Comparison of ENCODE assay signal across 8 mouse cellular contexts in genomic region chr17:84189127-84189854, GRCm38 (mm10). TPM values are rescaled to one million over a fixed set of nuclear protein-coding genes. Genes with fewer than 3 reads are reported as not detected.
DNase-seq lines count a peak whose midpoint lies in the region; ATAC-seq and TF ChIP-seq lines count a peak whose summit lies in the region.

No protein-coding gene starts in this region.

- H3K27ac ChIP-seq in forebrain, embryonic 16.5 days (ENCODE audit: low read length): peak overlapping the region; percentile 80
- peak overlapping the region; percentile 78; the same call in 1 of the 2 replicates for H3K27ac ChIP-seq in midbrain, embryonic 16.5 days (ENCODE audit: low read length)

- ATAC-seq in G1E (ENCODE audit: extremely low read depth, insufficient number of reproducible peaks, low FRiP score, poor library complexity, severe bottlenecking): no peak
- ATAC-seq in forebrain, embryonic 16.5 days: no peak
- ATAC-seq in midbrain, embryonic 16.5 days: no peak

- DNase-seq in kidney, adult 11 months: peak; percentile 59
- DNase-seq in kidney, adult 18-20 months: no peak
- no peak for DNase-seq in G1E (ENCODE audit: low spot score)
- DNase-seq in kidney, adult 9 months: peak; percentile 60
- no peak for DNase-seq in cerebellum, adult 8-10 months
- DNase-seq in left cerebral cortex, adult 18-20 months (ENCODE audit: low spot score in 2 of 2): no peak

- peaks cover 34% of the 10 kb centered on the region for H3K4me1 ChIP-seq in G1E (ENCODE audit: insufficient read depth, low read depth, low read length)
- peaks cover 20% of the 10 kb centered on the region for H3K4me1 ChIP-seq in forebrain, embryonic 16.5 days (replicated peaks; ENCODE audit: control insufficient read depth, insufficient read depth, low read length)
- H3K4me1 ChIP-seq in midbrain, embryonic 16.5 days (ENCODE audit: control insufficient read depth, insufficient read depth, low read length): peaks cover 12% of the 10 kb centered on the region

- H3K4me3 ChIP-seq in G1E (ENCODE audit: low read depth, low read length): peak overlapping the region; percentile 87; the same call in 1 of the 2 replicates
- H3K4me3 ChIP-seq in forebrain, embryonic 16.5 days (replicated peaks; ENCODE audit: low read length): no peak overlapping the region; the same call in 1 of the 2 replicates
- H3K4me3 ChIP-seq in midbrain, embryonic 16.5 days (ENCODE audit: low read depth, low read length): no peak overlapping the region

- H3K9ac ChIP-seq in forebrain, embryonic 16.5 days (replicated peaks; ENCODE audit: low read depth, low read length): peak overlapping the region; percentile 68; the same call in 1 of the 2 replicates
- H3K9ac ChIP-seq in midbrain, embryonic 16.5 days (ENCODE audit: low read depth, low read length): no peak overlapping the region

- peak overlapping the region; percentile 79; the same call in 1 of the 2 replicates for H3K4me2 ChIP-seq in forebrain, embryonic 16.5 days (ENCODE audit: low read length)
- H3K4me2 ChIP-seq in midbrain, embryonic 16.5 days (ENCODE audit: low read length): peak overlapping the region; percentile 90

- H3K36me3 ChIP-seq in G1E (replicated peaks): peaks cover 84% of the 10 kb centered on the region
- H3K36me3 ChIP-seq in forebrain, embryonic 16.5 days (ENCODE audit: control insufficient read depth, insufficient read depth): no peaks in the 10 kb centered on the region
- no peaks in the 10 kb centered on the region for H3K36me3 ChIP-seq in midbrain, embryonic 16.5 days (ENCODE audit: control insufficient read depth, insufficient read depth, low read length)

- H3K27me3 ChIP-seq in G1E (ENCODE audit: insufficient read depth, low read length): no peaks in the 10 kb centered on the region
- H3K27me3 ChIP-seq in forebrain, embryonic 16.5 days (replicated peaks; ENCODE audit: control insufficient read depth, insufficient read depth, low read length): peaks cover 6% of the 10 kb centered on the region; the same call in 1 of the 2 replicates
- H3K27me3 ChIP-seq in midbrain, embryonic 16.5 days (ENCODE audit: control insufficient read depth, insufficient read depth, low read depth, low read length): peaks cover 9% of the 10 kb centered on the region

- WGBS in forebrain, embryonic 16.5 days: 68% methylated on average over 5 of the region's 5 CpGs
- 69% methylated on average over 5 of the region's 5 CpGs for WGBS in midbrain, embryonic 16.5 days

- H3K9me3 ChIP-seq in G1E (replicated peaks): no peaks in the 10 kb centered on the region
- H3K9me3 ChIP-seq in forebrain, embryonic 16.5 days (ENCODE audit: control insufficient read depth, low read length): no peaks in the 10 kb centered on the region
- H3K9me3 ChIP-seq in midbrain, embryonic 16.5 days (replicated peaks; ENCODE audit: control insufficient read depth, low read length, poor library complexity, severe bottlenecking): no peaks in the 10 kb centered on the region

- TF ChIP-seq CTCF in G1E (IDR thresholded peaks at IDR 0.05; ENCODE audit: low read depth, low read length): no peak

RNA-seq across cellular contexts. Expression of gene Zfp36l2, which starts 1.5 kb away (rescaled TPM):
- total RNA-seq in G1E (2014; fragmentation: Nextera tagmentation): 417 and 437 TPM in 2 replicates
- total RNA-seq in G1E (2017): 112 TPM in 2 replicates
- polyA plus RNA-seq in G1E (2012): 884 and 1,243 TPM in 2 replicates
- polyA plus RNA-seq in forebrain, embryonic 16.5 days (2015; fragmentation: Nextera tagmentation; extraction: Ambion mirVana): 3.4 and 4.2 TPM in 2 replicates
- 3.1 and 3.6 TPM in 2 replicates for polyA plus RNA-seq in midbrain, embryonic 16.5 days (2015; fragmentation: Nextera tagmentation; extraction: Ambion mirVana)
- total RNA-seq in left cerebral cortex, adult 18-20 months (2021): 10 to 100 TPM; 24.8 to 25.1 TPM

Comparison
In these comparisons a context has a peak if more than half of its experiments do, and no peak if none do; other contexts are left out.
1. DNase-seq: peak in kidney, adult 11 months (single experiment) and kidney, adult 9 months (single experiment); none in kidney, adult 18-20 months (single experiment), G1E (single experiment), cerebellum, adult 8-10 months (single experiment) and left cerebral cortex, adult 18-20 months (0 of 2).
2. RNA of gene Zfp36l2, which starts 1.5 kb away (polyA plus RNA-seq): 884 to 1,243 TPM in G1E; 3.1 to 3.6 TPM in midbrain, embryonic 16.5 days and 3.4 to 4.2 TPM in forebrain, embryonic 16.5 days; every median in the first group is over 100 times any median in the second.